Mouse (Mus musculus): Measurements from ENCODE around the gene Cyb561a3. TPM values are rescaled to one million over a fixed set of nuclear protein-coding genes. Genes with fewer than 3 reads are reported as not detected.

The Cyb561a3 gene
- total RNA-seq, 2 experiments from 2014 or later, result 13.7 to 27.7 TPM

DNA sequence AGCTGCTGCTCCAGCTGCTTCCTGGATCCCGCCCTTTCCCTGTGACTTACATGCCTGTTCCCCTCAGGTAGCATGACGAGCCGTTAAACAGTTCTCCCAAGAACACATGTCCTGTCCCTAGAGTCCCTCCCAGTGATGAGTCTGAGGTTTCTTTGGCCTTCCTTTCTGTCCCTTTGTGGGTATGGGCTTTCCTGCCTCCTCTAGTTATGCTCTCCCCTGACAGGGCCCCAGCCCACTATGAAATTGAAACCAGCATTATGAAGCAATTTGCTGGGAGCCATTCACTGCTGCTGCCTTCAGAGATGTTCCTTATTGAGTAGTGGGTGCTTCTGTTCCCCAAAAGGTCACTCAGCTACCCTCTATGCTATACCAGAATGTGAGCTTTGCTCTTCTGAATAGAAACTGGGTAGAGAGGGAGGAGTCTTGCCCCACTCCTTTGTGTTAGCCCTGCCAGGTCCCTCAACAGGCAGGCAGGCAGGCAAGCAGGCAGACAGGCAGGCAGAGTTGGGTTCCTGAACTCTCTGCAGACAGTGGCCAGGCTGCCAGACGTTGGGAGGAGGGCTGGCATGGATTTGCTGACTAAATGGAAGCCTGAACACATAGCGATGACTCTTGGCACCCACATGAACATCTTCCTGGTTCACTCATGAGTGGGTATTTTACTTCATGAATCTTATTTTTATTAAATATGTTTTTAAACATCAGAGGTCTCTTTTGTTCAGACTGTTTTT lies 12.3 kb downstream of the Cyb561a3 start:
- no peak for ATAC-seq (replicated peaks; ENCODE audit: low FRiP score, poor library complexity, severe bottlenecking)

DNA sequence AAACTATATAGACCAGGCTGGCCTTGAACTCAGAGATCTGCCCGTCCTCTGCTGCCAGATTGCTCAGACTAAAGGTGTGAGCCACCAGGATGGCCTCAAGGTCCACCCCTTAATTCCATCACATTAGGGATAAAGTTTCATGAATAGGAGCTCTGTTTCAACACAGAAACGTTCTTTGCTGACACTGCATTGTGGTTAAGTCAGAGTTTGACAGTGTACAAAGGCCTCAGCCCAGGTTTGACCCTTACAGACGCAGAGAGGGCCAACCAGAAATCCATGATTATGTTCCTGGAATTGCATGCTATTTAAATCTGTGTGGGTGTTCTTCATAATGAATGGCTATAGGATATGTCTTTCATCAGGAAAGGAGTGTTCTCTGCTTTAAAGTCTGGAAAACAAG lies 13.3 kb downstream of the Cyb561a3 start:
- no peak for ATAC-seq (replicated peaks; ENCODE audit: low FRiP score, poor library complexity, severe bottlenecking)

DNA sequence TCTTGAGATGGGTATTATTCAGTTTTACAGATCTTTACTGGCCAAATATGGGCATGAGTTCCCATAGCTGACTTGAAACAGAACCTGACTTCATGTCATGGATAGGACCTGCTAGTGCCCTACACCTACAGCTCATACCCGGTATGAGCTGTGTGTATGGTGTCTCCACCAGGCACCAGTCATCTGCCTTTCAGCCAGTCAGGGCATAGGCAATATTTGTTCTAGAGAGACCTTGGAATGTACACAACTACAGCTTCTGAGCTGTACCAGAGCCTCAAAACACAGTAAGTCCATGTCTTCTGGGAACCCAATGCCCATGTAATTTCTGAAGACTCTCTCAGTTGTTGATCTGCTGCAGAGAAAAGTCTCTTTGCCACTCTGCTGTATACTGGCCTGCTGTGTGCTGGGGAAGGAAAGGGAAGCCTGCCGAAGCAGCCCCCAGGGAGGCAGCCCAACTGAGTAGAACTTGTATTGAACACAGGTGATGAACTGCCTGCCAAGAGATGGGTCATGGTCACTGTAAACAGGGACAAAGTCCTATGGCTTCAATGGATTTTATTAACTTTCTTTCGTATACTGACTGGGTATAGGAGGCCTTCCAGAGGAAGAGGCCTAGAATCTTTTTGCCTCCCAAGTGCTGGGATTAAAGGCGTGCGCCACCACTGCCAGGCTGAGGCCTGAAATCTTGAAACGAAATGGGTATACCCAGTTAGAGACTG lies 14.8 kb downstream of the Cyb561a3 start:
- ATAC-seq (replicated peaks; ENCODE audit: low FRiP score, poor library complexity, severe bottlenecking), result no peak

DNA sequence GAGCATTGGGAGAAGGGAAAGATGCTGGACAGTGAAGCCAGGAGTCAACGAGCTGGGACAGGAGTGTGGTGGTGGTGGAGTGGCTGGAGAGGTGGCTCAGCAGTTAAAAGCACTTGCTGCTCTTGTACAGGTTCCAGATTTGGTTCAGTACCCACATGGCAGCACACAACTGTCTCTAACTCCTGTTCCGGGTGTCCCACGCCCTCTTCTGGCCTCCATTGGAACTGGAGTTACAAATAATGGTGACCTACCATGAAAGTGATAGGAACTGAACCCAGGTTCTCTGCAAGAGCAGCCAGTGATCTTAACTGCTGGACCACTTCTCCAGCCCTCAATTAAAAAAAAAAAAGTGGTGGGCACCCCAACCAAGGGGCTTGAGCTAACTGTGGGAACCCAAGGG lies 21.2 kb downstream of the Cyb561a3 start:
- no peak for ATAC-seq (replicated peaks; ENCODE audit: low FRiP score, poor library complexity, severe bottlenecking)

DNA sequence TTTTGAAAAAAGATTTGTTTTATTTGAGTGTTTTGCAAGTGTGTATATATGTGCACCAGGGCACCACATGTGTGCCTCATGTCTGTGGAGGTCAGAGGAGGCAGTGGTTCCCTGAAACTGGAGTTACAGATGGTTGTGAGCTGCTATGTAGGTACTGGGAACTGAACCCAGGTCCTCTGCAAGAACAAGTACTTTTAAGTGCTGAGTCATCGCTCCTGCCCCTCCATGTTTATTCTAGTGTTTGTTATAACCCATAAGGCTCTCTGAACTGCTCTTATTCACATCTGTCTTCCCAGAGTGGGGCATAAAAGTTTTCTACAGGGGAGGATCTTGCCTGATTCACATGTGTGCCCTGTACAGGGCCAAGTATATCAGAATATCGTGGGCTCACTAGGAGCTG lies 22.7 kb downstream of the Cyb561a3 start:
- ATAC-seq (replicated peaks; ENCODE audit: low FRiP score, poor library complexity, severe bottlenecking), result no peak

DNA sequence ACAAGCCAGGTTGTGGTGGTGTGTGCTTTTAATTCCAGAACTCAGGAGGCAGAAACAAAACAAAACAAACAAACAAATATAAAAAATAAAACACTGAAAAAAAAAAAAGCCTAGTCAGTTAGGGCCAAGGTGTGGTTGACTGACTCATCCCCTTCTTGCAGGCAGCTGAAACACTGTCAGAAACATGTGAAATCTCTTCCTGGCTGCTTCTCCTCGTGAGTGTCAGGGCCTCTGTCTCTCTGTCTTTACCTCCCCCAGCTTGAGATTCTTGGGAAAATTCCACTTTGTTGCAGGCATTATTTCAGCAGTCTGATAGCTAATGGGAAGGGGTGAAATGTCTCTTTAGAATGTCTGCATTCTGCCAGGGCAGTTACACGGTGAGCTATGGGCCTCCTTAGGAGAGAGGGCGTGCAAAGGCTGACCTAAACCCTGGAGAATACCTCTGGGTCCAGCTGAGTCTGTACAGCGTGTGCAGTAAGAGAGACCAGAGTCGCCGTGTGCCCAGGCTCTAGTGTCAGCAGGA lies 25.3 kb downstream of the Cyb561a3 start:
- no peak for ATAC-seq (replicated peaks; ENCODE audit: low FRiP score, poor library complexity, severe bottlenecking)

DNA sequence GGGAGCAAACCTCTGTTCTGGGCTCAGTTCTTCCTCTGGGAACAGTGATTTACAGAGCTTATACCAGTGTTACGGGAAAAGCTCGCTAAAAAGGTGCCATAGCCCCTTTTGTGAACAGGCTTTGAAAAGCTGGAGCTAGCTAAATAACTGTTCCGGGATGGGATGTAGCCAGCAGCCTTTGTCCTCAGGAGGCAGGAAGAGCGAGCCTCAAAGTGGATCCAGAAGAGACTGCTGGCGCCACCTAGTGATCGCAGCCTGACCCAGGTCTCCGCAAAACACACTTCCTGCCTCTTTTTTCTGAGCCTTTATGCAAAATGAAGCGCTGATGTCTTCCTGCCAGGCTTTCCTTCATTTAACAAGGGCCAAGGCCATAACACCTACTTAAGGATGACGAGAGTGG lies 25.8 kb downstream of the Cyb561a3 start:
- peak; percentile 57 for ATAC-seq (replicated peaks; ENCODE audit: low FRiP score, poor library complexity, severe bottlenecking)

DNA sequence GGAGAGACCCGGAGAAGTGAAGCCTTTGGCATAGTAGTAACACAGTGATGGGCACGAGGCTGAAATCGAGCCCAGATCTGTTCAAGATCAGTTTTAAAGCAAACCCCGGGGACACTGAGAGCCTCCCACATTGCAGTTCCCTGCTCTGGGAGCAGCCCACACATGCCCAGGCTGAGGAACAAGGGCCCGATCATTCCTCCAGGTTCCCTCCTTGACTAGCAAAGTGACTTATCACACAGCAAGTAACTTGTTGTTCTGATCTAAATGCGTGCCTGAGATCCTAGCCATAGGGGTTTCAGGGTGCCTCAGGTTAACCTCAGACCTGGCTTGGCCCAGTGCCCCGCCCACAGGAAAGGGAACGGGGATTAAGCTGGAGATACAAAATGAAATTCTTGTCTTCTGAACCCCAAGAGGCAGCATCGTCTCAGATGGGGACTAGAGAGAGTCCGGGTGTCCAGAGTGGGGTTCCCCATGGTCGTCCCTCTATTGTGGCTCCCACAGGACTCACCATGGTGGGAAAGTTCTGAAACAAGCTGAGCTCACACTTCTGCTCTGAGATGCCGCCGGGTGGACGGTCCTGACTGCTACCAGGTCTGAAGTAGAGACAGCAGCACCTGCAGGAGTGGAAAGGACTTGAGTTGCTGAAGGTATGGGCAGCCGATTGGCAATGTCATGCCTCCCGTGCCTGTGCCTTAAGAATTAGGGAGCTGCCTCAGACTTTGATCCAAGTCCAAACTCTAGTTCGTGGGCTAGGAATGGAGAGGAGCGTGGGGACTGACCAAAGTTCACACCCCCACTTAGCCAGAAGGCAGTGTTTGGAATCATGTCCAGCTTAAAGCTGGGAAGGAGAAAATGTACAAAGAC lies 26.9 kb downstream of the Cyb561a3 start:
- ATAC-seq (replicated peaks; ENCODE audit: low FRiP score, poor library complexity, severe bottlenecking), result no peak

DNA sequence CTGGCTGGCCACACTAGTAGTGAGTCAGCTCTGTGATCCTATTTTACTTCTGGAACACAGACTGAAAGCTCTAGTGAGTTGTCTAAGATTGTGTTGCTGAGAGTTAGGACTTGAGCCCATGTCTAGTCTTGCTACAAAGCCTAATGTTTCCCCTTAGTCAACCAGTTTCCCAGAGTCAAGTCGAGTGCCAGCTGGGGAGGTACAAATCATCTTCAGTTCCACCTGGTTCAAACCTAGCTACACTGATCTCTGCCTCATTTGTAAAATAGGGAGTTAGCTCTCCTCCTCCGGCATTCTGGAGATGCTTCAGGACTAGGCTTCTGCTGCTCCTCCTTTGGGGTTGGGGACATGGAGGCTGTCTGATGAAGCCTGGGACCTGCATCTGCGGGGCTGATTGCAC lies 27.6 kb downstream of the Cyb561a3 start:
- ATAC-seq (replicated peaks; ENCODE audit: low FRiP score, poor library complexity, severe bottlenecking), result 0 out of 2 replicates have a peak, but pooled peaks have one; percentile 7

DNA sequence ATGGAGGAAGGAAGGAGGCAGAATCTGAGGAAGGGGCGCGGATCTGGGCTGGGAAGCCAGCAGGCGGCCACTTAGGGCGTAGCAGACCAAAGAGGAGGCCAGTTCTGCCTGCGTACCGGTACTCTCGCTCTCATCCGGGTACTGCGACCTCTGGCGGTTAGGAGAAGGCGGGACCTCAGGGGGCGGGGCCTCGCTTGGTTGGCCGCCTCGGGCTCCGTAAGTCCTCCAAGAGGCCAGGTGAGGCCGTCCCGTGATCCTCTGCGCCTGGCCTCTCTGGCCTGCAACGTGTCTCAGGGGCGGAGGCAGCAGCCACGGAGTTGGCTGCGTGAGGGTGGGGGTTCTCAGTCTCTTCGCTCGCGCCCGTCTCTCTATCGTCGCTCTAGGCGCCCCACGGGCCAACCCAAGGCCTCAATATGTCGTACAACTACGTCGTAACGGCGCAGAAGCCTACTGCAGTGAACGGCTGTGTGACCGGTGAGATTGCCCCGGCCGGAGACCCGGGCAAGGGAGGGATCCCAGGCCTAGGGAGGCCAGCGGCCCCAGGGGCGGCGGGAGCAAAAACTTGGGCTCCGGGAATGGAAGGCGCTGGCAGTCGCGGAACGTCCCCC lies 28.4 kb downstream of the Cyb561a3 start, which contains the start of the genes Ddb1 and Tkfc:
TSS of gene Ddb1 (plus strand) at position 35 of the 608 bp plus-strand sequence.
TSS of gene Tkfc (minus strand) at position 362 of the 608 bp plus-strand sequence.
- ATAC-seq (replicated peaks; ENCODE audit: low FRiP score, poor library complexity, severe bottlenecking), result peak; percentile 94

DNA sequence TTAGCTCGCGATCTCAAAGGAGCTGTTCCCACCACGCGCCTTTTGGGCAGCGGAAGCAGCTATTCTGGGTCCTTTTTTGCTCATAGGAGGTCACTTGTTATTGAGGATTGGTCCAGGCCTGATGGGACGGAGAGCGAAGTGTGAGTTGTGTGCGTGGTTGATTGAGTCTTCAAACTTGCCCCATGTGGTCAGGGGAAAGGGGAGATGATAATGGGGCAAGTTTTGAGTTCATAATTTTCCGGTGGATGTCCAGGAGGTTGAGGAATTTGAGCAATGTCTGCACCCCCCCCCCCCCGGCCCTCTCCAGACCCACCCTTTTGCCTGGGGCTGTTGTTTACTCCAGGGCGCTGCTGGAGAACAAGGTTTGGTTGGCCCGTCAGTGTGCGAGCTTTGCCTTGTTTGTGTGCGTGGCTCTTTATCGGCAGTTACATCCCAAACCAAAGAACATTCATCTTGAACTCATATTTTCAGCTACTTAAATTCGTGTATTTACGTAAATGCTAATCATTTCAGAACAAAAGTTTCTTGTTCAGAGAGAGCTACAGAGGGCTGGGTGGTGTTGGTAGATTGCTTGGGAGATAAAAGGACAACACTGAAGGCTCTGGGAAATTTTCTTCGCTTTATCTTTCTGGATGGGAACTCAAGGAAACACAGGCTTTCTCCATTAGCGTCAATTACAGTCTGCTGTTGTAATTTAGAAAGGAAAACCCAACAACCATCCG lies 29.1 kb downstream of the Cyb561a3 start:
- no peak for ATAC-seq (replicated peaks; ENCODE audit: low FRiP score, poor library complexity, severe bottlenecking)

DNA sequence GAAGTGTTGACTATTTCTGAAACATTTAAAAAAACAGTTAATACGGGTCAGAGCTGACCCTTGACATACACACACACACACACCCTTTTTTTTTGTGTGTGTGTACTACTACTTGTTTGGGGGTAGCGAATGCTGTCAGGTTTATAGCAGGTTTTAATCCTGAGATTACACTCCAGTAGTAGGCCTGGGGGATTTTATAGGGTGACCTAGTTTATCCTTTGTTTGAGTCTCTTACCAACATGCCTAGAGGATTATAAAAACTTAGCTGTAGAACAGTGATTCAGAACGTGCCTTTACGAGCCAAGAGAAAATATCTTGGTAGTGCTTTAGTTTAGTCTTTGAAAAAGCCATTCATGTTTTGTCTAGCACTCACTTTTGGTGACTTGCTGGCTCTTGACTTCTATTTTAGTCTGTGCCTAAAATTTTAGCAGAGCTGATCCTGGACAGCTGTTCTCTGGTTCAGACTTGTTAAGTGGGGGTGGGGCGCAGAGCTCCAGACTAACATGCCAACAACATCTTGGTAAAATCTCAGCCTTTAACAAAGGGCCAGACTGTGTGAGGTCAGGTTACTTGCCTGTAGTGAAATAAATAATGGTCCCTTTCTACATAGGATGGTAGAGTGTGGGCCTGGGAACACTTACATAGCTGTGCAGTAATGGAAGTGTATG lies 31.7 kb downstream of the Cyb561a3 start:
- ATAC-seq (replicated peaks; ENCODE audit: low FRiP score, poor library complexity, severe bottlenecking), result no peak

DNA sequence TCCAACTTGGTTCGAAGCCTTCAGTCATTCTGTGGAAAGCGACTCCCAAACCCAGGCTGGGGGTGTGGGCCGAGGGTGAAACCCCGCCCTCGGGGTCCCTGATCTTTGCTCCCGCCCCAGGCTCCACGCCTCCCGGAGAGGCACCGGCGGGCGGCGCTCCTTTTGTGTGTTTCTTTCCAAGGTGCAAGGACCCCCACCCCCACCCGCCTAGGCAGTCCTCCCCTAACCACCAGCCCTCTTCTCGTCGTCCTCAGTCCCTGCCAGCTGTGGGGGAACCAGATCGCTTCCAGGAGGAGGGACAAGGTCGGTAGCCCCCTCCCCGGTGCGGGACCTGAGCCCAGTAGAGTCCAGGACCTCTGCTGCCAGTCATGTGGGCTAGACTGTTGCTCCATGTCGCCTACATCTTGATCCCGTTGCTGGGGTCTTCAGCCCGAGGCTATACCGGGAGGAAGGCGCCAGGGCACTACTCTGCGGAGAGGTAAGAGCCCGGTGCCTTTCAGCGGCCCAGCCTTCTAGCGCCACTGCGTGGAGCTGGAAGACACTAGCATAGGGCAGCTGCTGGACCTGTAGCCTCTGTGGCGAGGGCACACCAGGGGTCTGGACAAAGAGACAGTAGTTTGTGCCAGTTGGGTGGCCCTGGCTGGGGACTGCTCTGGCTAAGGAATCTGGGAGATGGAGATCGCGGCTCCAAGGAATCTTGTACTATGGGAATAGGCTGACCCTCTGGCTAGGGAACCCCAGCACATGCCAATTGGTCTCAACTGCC lies 57.3 kb downstream of the Cyb561a3 start, which contains the start of gene Vwce:
TSS of gene Vwce (plus strand) at position 108 of the 766 bp plus-strand sequence.
- ATAC-seq (replicated peaks; ENCODE audit: low FRiP score, poor library complexity, severe bottlenecking), result peak; percentile 84

DNA sequence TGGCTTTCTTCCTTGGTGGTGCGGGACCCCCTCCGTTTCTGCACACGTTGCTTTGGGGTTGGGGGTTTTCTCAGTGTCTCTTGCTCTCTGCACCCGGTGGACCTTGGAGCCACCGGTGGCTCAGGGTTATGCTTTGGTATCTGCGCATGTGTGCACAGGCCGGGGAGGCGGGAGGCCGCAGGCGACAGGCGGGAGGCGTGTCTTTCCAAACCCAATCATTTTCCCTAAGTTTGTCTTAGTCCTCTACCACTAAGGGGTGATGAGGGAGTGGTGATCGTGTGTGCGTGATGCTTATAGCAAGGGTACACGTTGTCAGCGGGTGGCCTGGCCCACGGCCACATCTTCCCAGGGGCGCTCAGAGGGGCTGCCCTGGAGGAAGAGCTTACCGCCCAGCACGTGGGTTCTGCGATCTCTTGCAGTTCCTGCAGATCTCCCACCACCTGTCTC lies 57.9 kb downstream of the Cyb561a3 start:
- peak; percentile 89 for ATAC-seq (replicated peaks; ENCODE audit: low FRiP score, poor library complexity, severe bottlenecking)

DNA sequence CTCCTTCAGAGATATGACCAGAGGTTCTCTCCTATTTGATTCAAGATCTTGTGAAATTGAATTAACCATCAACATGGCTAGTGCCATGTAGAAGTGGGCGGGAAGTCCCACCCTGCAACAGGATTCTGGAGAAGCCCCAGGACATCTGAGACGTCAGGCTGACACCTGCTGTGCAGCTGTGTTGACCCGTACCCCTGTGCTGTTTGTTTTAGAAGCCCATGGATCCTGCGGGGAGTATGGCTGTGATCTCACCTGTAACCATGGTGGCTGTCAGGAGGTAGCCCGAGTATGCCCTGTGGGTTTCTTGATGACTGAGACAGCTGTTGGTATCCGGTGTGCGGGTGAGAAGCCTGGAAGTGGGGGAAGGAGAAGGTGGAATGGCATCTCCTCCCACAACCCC lies 60.9 kb downstream of the Cyb561a3 start:
- no peak for ATAC-seq (replicated peaks; ENCODE audit: low FRiP score, poor library complexity, severe bottlenecking)

DNA sequence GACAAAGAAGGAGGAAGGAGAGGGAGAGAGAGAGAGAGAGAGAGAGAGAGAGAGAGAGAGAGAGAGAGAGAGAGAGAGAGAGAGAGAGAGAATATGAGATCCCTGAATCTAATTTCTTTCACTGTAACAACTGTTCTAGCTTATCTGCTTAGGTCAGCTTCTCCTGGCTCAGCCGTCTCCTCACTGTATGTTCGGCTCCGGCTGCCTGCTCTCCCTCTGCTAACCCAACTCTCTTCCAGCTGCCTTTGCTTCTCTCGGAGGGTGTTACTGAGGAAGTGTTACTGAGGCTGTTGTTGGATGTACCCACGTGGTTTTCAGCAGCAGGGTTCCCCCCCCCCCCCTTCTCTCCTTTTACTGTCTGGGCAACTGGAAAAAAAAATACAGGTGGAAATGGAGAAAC lies 63.1 kb downstream of the Cyb561a3 start:
- ATAC-seq (replicated peaks; ENCODE audit: low FRiP score, poor library complexity, severe bottlenecking), result peak; percentile 61; the same call in 1 of the 2 replicates

DNA sequence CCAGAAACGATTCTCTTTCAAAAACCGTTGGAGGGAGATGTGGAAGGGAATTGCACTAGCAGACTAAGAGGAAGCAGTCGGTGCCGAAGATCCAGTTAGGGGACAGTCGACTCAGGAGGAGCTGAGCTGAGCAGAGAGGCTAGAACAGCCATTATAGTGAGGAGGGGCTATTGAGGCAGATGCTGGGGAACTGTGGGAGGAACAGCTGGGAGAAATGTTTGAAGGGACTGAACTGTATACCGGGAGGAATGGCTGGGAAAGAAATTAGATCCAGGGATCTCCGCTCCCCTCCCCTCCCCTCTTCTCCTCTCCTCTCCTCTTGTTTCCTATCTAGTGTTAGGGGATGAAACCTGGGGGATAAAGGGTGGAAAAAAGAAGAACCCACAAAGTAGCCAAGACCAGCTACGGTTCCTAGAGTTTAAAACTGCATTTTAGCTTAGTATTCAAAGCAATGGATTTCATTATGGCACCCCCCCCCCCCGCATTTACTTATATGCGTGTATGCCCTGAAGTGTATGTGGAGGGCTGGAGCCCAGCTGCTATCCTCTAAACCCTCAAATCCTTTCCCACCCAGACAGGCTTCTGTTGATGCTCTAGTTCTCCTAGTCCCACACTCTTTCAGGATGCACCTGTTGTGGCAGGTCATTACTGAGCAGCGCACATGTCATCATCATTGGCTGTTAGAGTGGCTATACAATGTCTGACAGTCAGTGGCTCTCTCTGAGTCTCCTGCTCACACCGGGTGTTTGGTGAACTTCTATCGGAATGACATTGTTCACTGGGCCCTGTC lies 63.8 kb downstream of the Cyb561a3 start:
- no peak for ATAC-seq (replicated peaks; ENCODE audit: low FRiP score, poor library complexity, severe bottlenecking)
